ENCODE assay signal across 8 mouse cellular contexts in genomic region chr14:7997255-7997696, GRCm38 (mm10). TPM values are rescaled to one million over a fixed set of nuclear protein-coding genes. Genes with fewer than 3 reads are reported as not detected.
DNase-seq lines count a peak whose midpoint lies in the region; ATAC-seq lines count a peak whose summit lies in the region.

No protein-coding gene starts in this region.

- peak overlapping the region; percentile 15; the same call in 1 of the 2 replicates for H3K4me3 ChIP-seq in intestine, embryonic 15.5 days (replicated peaks)

- H3K4me1 ChIP-seq in intestine, embryonic 15.5 days (replicated peaks): 0 out of 2 replicates have a peak, but pooled peaks cover 3% of the 10 kb centered on the region

- H3K4me2 ChIP-seq in intestine, embryonic 15.5 days (replicated peaks): peak overlapping the region; percentile 49

- 3% methylated on average over 15 of the region's 15 CpGs for WGBS in intestine, embryonic 15.5 days

- H3K27me3 ChIP-seq in intestine, embryonic 15.5 days (replicated peaks): peaks cover 11% of the 10 kb centered on the region

- no peaks in the 10 kb centered on the region for H3K9me3 ChIP-seq in intestine, embryonic 15.5 days

- intact Hi-C loops in gastrocnemius, postnatal 36 days (cut with DNase I): loop anchor here (2.0 to 10.0 kb wide), 3 partner anchors 32 to 180 kb away; partner anchors contain the start of gene Flnb
- intact Hi-C loops in left cerebral cortex, postnatal 14 days (cut with DNase I): loop anchor here (2.0 kb wide), 2 partner anchors 32 to 180 kb away; partner anchors contain the start of gene Flnb

- H3K36me3 ChIP-seq in intestine, embryonic 15.5 days: no peaks in the 10 kb centered on the region

- peak; percentile 91 for DNase-seq in adrenal gland, adult 2 months
- DNase-seq in embryo, embryonic 11 days: peak; percentile 91
- DNase-seq in gastrocnemius, postnatal 36 days: peak; percentile 83 to 86
- DNase-seq in left cerebral cortex, postnatal 14 days (ENCODE audit: low spot score in 2 of 2): peak; percentile 93 to 94
- peak; percentile 89 for DNase-seq in mesoderm, embryonic 11.5 days (ENCODE audit: low read depth, low spot score)
- DNase-seq in right cerebral cortex, postnatal 25 days: peak; percentile 88
- peak; percentile 85 to 88 for DNase-seq in urinary bladder, postnatal 36 days (ENCODE audit: low spot score in 2 of 2)

- ATAC-seq in intestine, embryonic 15.5 days: peak; percentile 62; the same call in 1 of the 2 replicates

- H3K9ac ChIP-seq in intestine, embryonic 15.5 days: no peak overlapping the region

- H3K27ac ChIP-seq in intestine, embryonic 15.5 days: no peak overlapping the region

RNA-seq across cellular contexts. Expression of gene Dnase1l3, which starts 2.9 kb away (rescaled TPM):
- 1 to 10 TPM in 1 of 2 experiments, under 1 TPM in 1; 0.24 to 1.5 TPM for total RNA-seq in adrenal gland, adult 2 months (2021)
- 0.32 and 0.63 TPM in 2 replicates for polyA plus RNA-seq in adrenal gland, adult 2 months (2012; rRNA removed)
- not detected for total RNA-seq in gastrocnemius, postnatal 36 days (2021)
- 1.1 and 1.2 TPM in 2 replicates for polyA plus RNA-seq in intestine, embryonic 15.5 days (2015; fragmentation: Nextera tagmentation; extraction: Ambion mirVana)
- total RNA-seq in left cerebral cortex, postnatal 14 days (2021): not detected

RNA-seq across cellular contexts. Expression of gene Abhd6, which starts 5.4 kb away (rescaled TPM):
- total RNA-seq in adrenal gland, adult 2 months (2021): 100 to 1,000 TPM in 1 of 2 experiments, 10 to 100 TPM in 1; 78.0 to 123 TPM
- 60.1 and 103 TPM in 2 replicates for polyA plus RNA-seq in adrenal gland, adult 2 months (2012; rRNA removed)
- 1 to 10 TPM; 5.3 to 6.0 TPM for total RNA-seq in gastrocnemius, postnatal 36 days (2021)
- 13.5 and 14.0 TPM in 2 replicates for polyA plus RNA-seq in intestine, embryonic 15.5 days (2015; fragmentation: Nextera tagmentation; extraction: Ambion mirVana)
- total RNA-seq in left cerebral cortex, postnatal 14 days (2021): 10 to 100 TPM; 64.7 to 70.0 TPM

RNA-seq across cellular contexts. Expression of gene Gm45521, which starts 40.2 kb away (rescaled TPM):
- not detected for total RNA-seq in adrenal gland, adult 2 months (2021)
- not detected in 2 replicates for polyA plus RNA-seq in adrenal gland, adult 2 months (2012; rRNA removed)
- total RNA-seq in gastrocnemius, postnatal 36 days (2021): not detected
- not detected in 2 replicates for polyA plus RNA-seq in intestine, embryonic 15.5 days (2015; fragmentation: Nextera tagmentation; extraction: Ambion mirVana)
- not detected for total RNA-seq in left cerebral cortex, postnatal 14 days (2021)

Comparison
In these comparisons a context has a peak if more than half of its experiments do, and no peak if none do; other contexts are left out.
1. RNA of gene Abhd6, which starts 5.4 kb away (total RNA-seq): 78.0 to 123 TPM in adrenal gland, adult 2 months and 64.7 to 70.0 TPM in left cerebral cortex, postnatal 14 days; 5.3 to 6.0 TPM in gastrocnemius, postnatal 36 days; every median in the first group is over 4 times any median in the second.
2. Peak in every context shown above with its lines, with median percentiles within 50 percentile points of each other: DNase-seq.